Mouse (Mus musculus): Measurements from ENCODE around the gene Vmn2r120. TPM values are rescaled to one million over a fixed set of nuclear protein-coding genes. Genes with fewer than 3 reads are reported as not detected.

The Vmn2r120 gene
- not detected for polyA plus RNA-seq (2017; shearing (Covaris generic))

GRCm38 (mm10) chr17:57545405-57545804 is at the start of gene Vmn2r120:
TSS of gene Vmn2r120 (minus strand) at chr17:57545505.

Other genes starting within 250 kb of the Vmn2r120 start
- 1.8 TPM for gene Adgre1, start 186.8 kb downstream of the Vmn2r120 start, polyA plus RNA-seq (2017; shearing (Covaris generic))
- not detected for gene Gm21834, start 196.7 kb upstream of the Vmn2r120 start, polyA plus RNA-seq (2017; shearing (Covaris generic))
- not detected for gene Cntnap5c, start 224.1 kb upstream of the Vmn2r120 start, polyA plus RNA-seq (2017; shearing (Covaris generic))